Mouse (Mus musculus): ENCODE results near the gene Chd8.

Chd8 gene

GRCm38 (mm10) chr14:52257484-52258213 is at the start of gene Chd8:
TSS of gene Chd8 (minus strand) at chr14:52257780.
- ChIA-PET POLR2A (interaction anchor here (0.5 to 5.2 kb wide), 71 partner anchors 10 to 371 kb away, joined by 3 to 92 read pairs (median 5); partner anchors contain the start of genes Hnrnpc (in 3 of the 4), Rab2b (in 3 of the 4), Supt16 (in 3 of the 4) and Tox4 (in 3 of the 4)), CTCF (interaction anchor here (0.6 to 2.5 kb wide), 22 partner anchors 9 to 210 kb away, joined by 3 to 23 read pairs (median 5); partner anchors contain the start of genes Rab2b (in 4 of the 4), Tox4 (in 4 of the 4) and Hnrnpc (in 1 of the 4))

- ChIA-PET POLR2A (interaction anchor here in 3 of 4 experiments (0.6 to 4.7 kb wide), 18 partner anchors 9 to 286 kb away, joined by 3 to 74 read pairs (median 7); partner anchors contain the start of genes Chd8 (in 1 of the 3), Rab2b (in 1 of the 3), Sall2 (in 1 of the 3) and Supt16 (in 1 of the 3)), CTCF (interaction anchor here in 3 of 4 experiments (0.5 to 2.6 kb wide), 5 partner anchors 10 to 200 kb away, joined by 3 to 9 read pairs (median 4); no protein-coding TSS in a partner anchor)
Measured at GRCm38 (mm10) chr14:52306100-52306499, 48.5 kb upstream of the Chd8 start.

GRCm38 (mm10) chr14:52304644-52305271 is 47.2 kb upstream of the Chd8 start, which contains the start of gene Mettl3:
TSS of gene Mettl3 (minus strand) at chr14:52305128.
- ChIA-PET POLR2A (interaction anchor here (0.5 to 5.0 kb wide), 68 partner anchors 8 to 392 kb away, joined by 3 to 74 read pairs (median 4); partner anchors contain the start of genes Chd8 (in 3 of the 4), Rab2b (in 3 of the 4), Tox4 (in 3 of the 4) and Hnrnpc (in 2 of the 4)), CTCF (interaction anchor here in 3 of 4 experiments (0.7 to 2.6 kb wide), 10 partner anchors 9 to 183 kb away, joined by 3 to 18 read pairs (median 6); partner anchors contain the start of genes Rab2b (in 2 of the 3) and Tox4 (in 2 of the 3))

GRCm38 (mm10) chr14:52303517-52303916 is 45.9 kb upstream of the Chd8 start:
- ChIA-PET CTCF (interaction anchor here in 2 of 4 experiments (0.7 to 2.6 kb wide), 4 partner anchors 8 to 46 kb away, joined by 3 to 16 read pairs (median 6); partner anchors contain the start of genes Chd8 (in 1 of the 2), Rab2b (in 1 of the 2) and Tox4 (in 1 of the 2)), POLR2A (interaction anchor here in 3 of 4 experiments (0.6 to 5.0 kb wide), 27 partner anchors 10 to 419 kb away, joined by 3 to 74 read pairs (median 8); partner anchors contain the start of genes Hnrnpc (in 3 of the 3), Rab2b (in 3 of the 3), Tox4 (in 2 of the 3) and Mettl17 (in 1 of the 3))

GRCm38 (mm10) chr14:52295558-52296264 is 38.1 kb upstream of the Chd8 start:
- POLR2A ChIA-PET = interaction anchor here (0.6 to 3.8 kb wide), 31 partner anchors 9 to 273 kb away, joined by 3 to 26 read pairs (median 4); partner anchors contain the start of genes Mettl3 (in 3 of the 4), Rab2b (in 3 of the 4), Supt16 (in 3 of the 4) and Tox4 (in 3 of the 4)
- CTCF ChIA-PET = interaction anchor here (0.5 to 4.6 kb wide), 34 partner anchors 9 to 287 kb away, joined by 3 to 30 read pairs (median 4); partner anchors contain the start of genes Rab2b (in 4 of the 4), Tox4 (in 4 of the 4), Mettl3 (in 3 of the 4) and Chd8 (in 2 of the 4)

- ChIA-PET CTCF (interaction anchor here in 3 of 4 experiments (0.6 to 2.1 kb wide), 11 partner anchors 12 to 287 kb away, joined by 3 to 14 read pairs (median 4); partner anchors contain the start of genes Chd8 (in 1 of the 3), Hnrnpc (in 1 of the 3) and Mettl3 (in 1 of the 3)), POLR2A (interaction anchor here (0.6 to 3.8 kb wide), 52 partner anchors 10 to 400 kb away, joined by 3 to 36 read pairs (median 5); partner anchors contain the start of genes Chd8 (in 4 of the 4), Zfp219 (in 3 of the 4), Hnrnpc (in 2 of the 4) and Mettl3 (in 2 of the 4))
Measured at GRCm38 (mm10) chr14:52284191-52284590, 26.6 kb upstream of the Chd8 start.

- POLR2A ChIA-PET = interaction anchor here (0.6 to 3.8 kb wide), 40 partner anchors 11 to 400 kb away, joined by 3 to 36 read pairs (median 5); partner anchors contain the start of genes Chd8 (in 4 of the 4), Zfp219 (in 3 of the 4), Hnrnpc (in 2 of the 4) and Mettl3 (in 2 of the 4)
- CTCF ChIA-PET = interaction anchor here in 3 of 4 experiments (0.6 to 2.1 kb wide), 8 partner anchors 12 to 287 kb away, joined by 3 to 14 read pairs (median 4); no protein-coding TSS in a partner anchor
Measured at GRCm38 (mm10) chr14:52283629-52284028, 26.0 kb upstream of the Chd8 start.

GRCm38 (mm10) chr14:52279747-52280120 is 22.2 kb upstream of the Chd8 start:
- ChIA-PET CTCF (interaction anchor here (0.6 to 2.5 kb wide), 44 partner anchors 8 to 274 kb away, joined by 3 to 30 read pairs (median 5); partner anchors contain the start of genes Chd8 (in 4 of the 4), Mettl3 (in 2 of the 4), Hnrnpc (in 1 of the 4) and Zfp219 (in 1 of the 4)), POLR2A (interaction anchor here (0.6 to 4.0 kb wide), 81 partner anchors 9 to 1349 kb away, joined by 3 to 91 read pairs (median 5); partner anchors contain the start of genes Chd8 (in 3 of the 4), Hnrnpc (in 3 of the 4), Mettl3 (in 3 of the 4) and Supt16 (in 2 of the 4))

- ChIA-PET POLR2A (interaction anchor here (0.6 to 4.0 kb wide), 110 partner anchors 9 to 1348 kb away, joined by 3 to 91 read pairs (median 5); partner anchors contain the start of genes Chd8 (in 3 of the 4), Hnrnpc (in 3 of the 4), Mettl3 (in 3 of the 4) and Supt16 (in 3 of the 4)), CTCF (interaction anchor here (0.5 to 2.5 kb wide), 54 partner anchors 9 to 382 kb away, joined by 3 to 30 read pairs (median 4); partner anchors contain the start of genes Chd8 (in 4 of the 4), Mettl3 (in 2 of the 4), Hnrnpc (in 1 of the 4) and Sall2 (in 1 of the 4))
Measured at GRCm38 (mm10) chr14:52278932-52279746, 21.6 kb upstream of the Chd8 start, which contains the start of the genes Tox4 and Rab2b. TSS of gene Tox4 (plus strand) at chr14:52279146. TSS of gene Rab2b (minus strand) at chr14:52279545.

GRCm38 (mm10) chr14:52277210-52277609 is 19.6 kb upstream of the Chd8 start:
- POLR2A ChIA-PET = interaction anchor here (0.7 to 4.0 kb wide), 15 partner anchors 8 to 163 kb away, joined by 3 to 91 read pairs (median 7); partner anchors contain the start of genes Supt16 (in 3 of the 4), Chd8 (in 1 of the 4) and Mettl3 (in 1 of the 4)
- CTCF ChIA-PET = no interaction called here

- ChIA-PET CTCF (interaction anchor here (0.6 to 2.0 kb wide), 5 partner anchors 23 to 331 kb away, joined by 3 to 9 read pairs (median 5); no protein-coding TSS in a partner anchor), POLR2A (interaction anchor here in 3 of 4 experiments (0.6 to 3.2 kb wide), 18 partner anchors 12 to 288 kb away, joined by 3 to 14 read pairs (median 4); partner anchors contain the start of genes Chd8 (in 3 of the 3), Arhgef40 (in 1 of the 3), Hnrnpc (in 1 of the 3) and Mettl3 (in 1 of the 3))
Measured at GRCm38 (mm10) chr14:52272781-52273180, 15.2 kb upstream of the Chd8 start.

- ChIA-PET POLR2A (interaction anchor here (0.5 to 5.2 kb wide), 51 partner anchors 9 to 370 kb away, joined by 3 to 92 read pairs (median 7); partner anchors contain the start of genes Rab2b (in 3 of the 4), Supt16 (in 3 of the 4), Tox4 (in 3 of the 4) and Hnrnpc (in 2 of the 4)), CTCF (interaction anchor here (0.6 to 2.5 kb wide), 14 partner anchors 10 to 153 kb away, joined by 3 to 23 read pairs (median 5); partner anchors contain the start of genes Rab2b (in 3 of the 4), Tox4 (in 3 of the 4) and Hnrnpc (in 1 of the 4))
Measured at GRCm38 (mm10) chr14:52256311-52257175, 1.0 kb downstream of the Chd8 start.

GRCm38 (mm10) chr14:52246129-52246528 is 11.5 kb downstream of the Chd8 start:
- POLR2A ChIA-PET = interaction anchor here in 2 of 4 experiments (0.9 to 1.7 kb wide), 5 partner anchors 9 to 19 kb away, joined by 3 to 9 read pairs (median 4); partner anchors contain the start of gene Chd8 (in 1 of the 2)
- CTCF ChIA-PET = interaction anchor here in 1 of 4 experiments (1.5 kb wide), 1 partner anchor 11 kb away, joined by 5 read pairs; the partner anchor contains the start of gene Chd8

Measured in embryonic stem cell, embryonic (primary cell).